Mouse (Mus musculus) Muller cell, postnatal 12 days (primary cell): ENCODE measurements around the gene Hist1h1b.
"Not testable (repeated sequence)": the region's sequence is repeated elsewhere in the genome, so short reads cannot be mapped to it uniquely, and the experiment has no call there.

Experiments used
- DNase-seq: peaks from one replicate; pipeline ENCODE4 v3.0.0-alpha.2; 2015; ENCODE audit errors: inconsistent ontology term

Gene Hist1h1b

DNA sequence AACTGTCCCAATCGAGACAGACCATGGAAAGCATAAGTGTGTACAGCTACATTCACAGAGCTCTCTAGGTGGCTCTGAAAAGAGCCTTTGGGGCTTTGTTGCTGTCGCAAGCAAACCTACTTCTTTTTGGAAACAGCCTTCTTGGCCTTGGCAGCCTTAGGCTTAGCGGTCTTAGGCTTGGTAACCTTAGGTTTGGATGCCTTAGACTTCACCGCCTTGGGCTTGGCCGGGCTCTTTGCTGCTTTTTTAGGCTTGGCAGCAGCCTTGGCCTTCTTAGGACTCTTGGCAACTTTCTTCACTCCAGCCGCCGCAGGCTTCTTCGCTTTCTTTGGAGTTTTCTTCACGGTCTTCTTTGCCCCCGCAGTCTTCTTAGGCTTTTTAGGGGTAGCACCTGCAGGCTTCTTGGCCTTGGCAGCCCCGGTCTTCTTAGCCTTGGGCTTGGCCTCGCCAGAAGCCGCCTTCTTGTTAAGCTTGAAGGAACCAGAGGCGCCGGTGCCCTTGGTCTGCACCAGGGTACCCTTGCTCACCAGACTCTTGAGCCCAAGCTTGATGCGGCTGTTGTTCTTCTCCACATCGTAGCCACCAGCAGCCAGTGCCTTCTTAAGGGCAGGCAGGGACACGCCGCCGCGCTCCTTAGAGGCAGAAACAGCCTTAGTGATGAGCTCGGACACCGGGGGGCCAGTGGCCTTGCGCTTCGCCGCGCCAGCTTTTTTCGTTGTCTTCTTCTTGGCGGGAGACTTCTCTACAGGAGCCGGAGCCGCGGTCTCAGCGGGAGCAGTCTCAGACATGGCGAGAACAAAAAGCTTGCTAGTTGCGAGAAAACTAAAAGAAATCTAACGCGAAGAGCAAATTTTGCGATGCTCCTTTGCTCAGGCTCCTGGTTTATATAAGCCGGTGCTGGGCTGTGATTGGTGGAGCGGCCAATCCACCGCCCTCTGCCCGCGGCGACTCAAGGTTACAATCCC, at the start of gene Hist1h1b:
Gene Hist1h1b (minus strand): TSS at position 859 of the 965 bp plus-strand sequence.
- peak; percentile 83 for DNase-seq

DNA sequence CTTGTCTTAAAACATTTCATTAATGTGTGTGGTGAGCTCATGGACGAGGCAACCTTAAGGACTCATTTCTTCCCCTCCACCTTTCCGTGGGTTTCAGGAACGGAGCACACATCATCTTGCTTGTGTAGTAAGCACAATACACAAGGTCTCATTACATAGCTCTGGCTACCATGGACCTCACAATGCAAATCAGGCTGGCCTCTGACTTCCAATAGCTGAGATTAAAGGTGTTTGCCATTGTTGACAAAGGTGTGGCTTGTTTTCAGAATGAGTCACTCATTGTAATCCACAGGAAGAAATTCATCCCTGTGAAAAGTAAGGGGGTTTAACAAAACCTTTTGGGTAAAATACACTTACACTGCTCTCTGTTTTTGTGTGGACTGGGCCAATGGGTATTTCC, 48.1 kb upstream of the Hist1h1b start:
- no peak for DNase-seq

DNA sequence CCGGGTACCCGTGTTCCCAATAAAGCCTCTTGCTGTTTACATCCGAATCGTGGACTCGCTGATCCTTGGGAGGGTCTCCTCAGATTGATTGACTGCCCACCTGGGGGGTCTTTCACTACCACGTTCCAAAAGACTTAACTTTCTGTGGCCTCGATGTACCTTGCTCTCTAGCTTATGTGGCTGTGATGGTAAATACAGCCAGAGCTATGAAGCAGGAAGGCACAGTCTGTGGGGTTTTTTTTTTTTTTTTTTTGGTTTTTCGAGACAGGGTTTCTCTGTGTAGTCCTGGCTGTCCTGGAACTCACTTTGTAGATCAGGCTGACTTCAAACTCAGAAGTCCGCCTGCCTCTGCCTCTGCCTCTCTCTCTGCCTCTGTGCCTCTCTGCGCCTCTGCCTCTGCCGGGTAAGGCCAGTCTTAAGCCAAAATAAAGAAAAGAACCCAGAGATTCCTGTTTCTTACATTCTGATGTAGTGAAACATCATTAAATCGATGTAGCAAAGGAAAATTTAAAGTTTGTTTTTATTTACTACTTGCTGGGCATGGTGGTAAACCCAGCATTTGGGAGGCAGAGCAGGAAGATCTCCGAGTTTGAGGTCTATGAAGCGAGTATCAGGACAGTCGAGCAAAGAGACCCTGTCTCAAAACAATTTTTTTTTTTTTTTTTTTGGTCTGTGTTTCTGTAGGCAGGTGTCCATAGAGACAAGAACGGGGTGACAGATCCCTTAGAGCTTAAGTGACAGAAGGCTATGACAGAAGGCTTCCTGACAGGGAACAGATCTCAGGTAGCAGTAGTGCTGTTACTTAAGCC, 39.9 kb upstream of the Hist1h1b start:
- DNase-seq, result not testable (repeated sequence)

DNA sequence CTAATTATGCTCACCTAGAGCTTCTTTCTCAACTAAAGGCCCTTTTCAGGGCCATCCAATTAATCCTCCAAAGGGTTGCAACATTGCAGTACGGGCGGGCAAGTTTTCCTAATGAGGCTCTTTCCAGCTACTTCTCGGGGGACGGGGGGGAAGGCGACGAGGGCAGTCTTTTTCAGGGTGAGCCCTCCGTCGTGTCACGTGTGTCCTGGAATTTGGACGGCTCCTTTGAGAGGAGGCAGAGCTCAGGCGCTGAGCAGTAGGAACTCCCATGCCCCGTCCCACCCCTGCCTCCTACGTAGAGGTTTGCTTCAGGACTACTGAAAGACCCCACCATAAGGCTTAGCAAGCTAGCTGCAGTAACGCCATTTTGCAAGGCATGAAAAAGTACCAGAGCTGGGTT, 31.7 kb upstream of the Hist1h1b start:
- DNase-seq, result not testable (repeated sequence)

DNA sequence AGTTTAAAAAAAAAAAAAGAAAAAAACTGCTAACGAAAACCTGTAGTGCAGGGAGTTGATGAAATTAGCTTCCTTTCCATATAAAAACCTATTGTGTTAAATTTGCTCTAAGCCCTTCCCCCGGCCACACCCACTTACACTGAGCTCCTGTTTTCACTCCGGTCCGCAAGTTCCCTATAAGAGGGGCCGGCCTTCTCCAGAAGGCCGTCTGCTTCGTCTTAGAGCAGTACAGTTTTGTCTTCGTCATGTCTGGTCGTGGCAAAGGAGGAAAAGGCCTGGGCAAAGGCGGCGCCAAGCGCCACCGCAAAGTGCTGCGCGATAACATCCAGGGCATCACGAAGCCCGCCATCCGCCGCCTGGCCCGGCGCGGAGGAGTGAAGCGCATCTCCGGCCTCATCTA, 31.1 kb upstream of the Hist1h1b start, which contains the start of gene Hist1h4m:
Gene Hist1h4m (plus strand): TSS at position 208 of the 400 bp plus-strand sequence.
- not testable (repeated sequence) for DNase-seq

DNA sequence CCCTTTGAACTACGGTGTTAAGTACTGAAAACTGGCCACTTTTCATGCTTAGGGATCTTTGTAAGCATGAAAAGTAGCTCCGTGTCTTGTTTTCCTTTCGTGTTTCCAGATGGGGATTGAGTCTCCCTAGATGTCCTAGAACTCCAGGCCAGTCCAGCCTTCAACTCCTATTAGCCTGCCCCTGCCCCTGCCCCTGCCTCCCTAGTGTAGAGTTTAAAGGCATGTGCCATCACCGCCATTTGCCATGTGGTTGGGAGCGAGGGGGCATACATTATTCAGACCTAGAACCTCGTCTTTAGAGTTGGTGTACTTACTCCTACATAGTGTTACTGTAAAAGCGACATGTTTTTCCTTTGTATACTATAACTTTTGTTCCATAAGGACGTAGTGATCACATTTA, 30.6 kb upstream of the Hist1h1b start:
- not testable (repeated sequence) for DNase-seq

DNA sequence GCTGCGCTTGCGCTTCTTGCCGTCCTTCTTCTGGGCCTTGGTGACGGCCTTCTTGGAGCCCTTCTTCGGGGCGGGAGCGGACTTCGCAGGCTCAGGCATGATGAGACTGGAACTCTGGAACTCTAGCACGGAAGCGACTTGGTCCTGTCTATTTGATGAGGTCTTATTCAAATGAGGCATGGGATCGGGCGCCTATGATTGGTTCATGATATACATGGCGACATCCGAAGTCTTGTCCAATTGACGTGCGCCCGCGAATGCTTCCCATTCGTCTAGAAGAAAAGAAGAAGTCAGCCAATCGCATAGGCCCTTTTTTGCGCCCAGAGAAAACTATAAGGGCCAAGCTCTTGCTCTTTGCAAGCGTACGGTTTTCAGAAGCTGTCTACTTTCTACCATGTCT, 29.6 kb upstream of the Hist1h1b start, which contains the start of the genes Hist1h2bq and Hist1h2ao:
Gene Hist1h2bq (minus strand): TSS at position 125 of the 400 bp plus-strand sequence.
Gene Hist1h2ao (plus strand): TSS at position 393 of the 400 bp plus-strand sequence.
- not testable (repeated sequence) for DNase-seq

DNA sequence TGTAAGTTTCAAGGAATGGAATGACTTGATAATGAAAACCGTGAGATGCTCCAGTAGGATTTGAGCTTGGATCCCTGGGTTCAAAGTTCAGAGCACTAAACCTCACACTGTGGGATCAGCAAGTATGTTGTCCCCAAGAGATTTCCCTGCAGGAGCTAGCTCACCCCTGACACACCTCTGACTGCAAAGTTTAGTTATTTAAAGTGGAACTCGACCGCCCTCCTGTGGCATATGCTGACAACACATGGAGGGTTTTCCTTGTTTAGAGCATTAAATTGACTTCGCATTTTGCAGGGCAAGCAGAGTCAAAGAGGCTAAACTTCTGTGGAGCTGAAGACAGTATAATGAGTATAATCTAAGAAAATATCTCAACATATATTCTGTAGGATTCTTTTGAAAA, 22.6 kb upstream of the Hist1h1b start:
- not testable (repeated sequence) for DNase-seq

DNA sequence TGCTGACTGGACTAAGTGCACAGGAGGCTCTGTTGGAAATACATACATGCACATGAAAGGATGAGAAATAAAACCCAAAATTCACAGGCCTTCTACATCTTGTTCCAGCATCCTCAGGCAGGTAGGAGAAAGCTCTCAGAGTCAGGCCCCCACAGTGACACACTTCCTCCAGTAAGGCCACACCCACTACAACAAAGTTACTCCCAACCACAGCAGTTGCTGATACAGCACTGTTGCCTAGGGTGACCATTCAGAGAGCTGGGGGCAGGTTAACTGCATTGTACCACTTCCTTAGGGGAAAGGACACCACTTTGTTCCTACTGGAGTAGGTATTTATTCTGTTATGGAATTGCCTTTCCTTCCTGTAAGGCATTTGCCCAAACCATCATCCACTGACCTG, 16.7 kb upstream of the Hist1h1b start:
- DNase-seq, result not testable (repeated sequence)

DNA sequence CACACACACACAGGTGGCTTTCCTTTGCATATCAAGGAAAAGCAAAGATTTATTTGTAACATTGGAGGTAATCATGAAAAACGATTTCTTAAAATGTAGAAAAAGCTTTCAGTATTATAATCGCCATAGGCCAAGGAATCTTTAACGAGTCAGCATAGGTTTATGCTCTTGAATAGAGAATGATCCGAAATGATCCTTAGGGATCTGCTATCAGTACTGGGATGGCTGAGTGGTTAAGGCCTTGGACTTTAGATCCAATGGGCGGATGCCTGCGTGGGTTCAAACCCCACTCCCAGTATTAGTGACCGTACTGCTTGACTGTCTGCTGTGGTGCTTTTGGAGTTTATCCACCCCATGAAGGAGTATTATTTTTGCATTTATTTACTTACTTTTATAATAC, 15.2 kb upstream of the Hist1h1b start:
- no peak for DNase-seq

DNA sequence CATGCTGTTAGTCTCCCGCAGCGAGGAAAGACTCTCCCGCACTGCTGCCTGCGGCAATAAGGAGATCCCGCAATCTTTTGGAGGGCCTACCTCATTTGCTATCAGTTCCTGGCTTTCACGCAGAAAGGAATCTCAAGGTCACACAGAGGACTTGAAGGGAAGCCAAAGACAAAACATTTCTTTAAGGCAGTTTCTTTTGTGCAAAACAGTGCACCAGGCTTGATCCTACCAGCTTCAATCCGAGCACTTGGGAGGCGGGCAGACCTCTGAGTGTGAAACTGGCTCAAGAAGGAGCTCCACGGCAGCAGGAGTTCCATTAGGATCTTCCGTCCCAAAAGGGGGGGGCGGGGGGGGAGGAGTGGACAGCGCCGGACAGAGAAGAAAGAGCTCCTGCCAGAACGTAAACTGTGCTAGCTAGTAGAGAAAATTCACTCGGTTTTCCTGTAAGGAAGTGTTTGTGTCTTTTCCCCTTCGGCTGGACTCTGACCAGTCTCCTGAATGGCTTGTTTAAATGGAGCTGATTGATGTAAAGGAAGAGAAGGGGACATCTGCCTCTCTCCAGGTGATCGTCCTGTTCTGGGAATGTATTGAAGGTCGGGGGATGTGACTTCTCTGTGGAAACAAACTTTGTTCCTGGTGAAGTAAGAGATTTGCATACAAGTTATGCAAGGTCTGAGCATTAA, 10.3 kb upstream of the Hist1h1b start:
- DNase-seq, result peak; percentile 30

DNA sequence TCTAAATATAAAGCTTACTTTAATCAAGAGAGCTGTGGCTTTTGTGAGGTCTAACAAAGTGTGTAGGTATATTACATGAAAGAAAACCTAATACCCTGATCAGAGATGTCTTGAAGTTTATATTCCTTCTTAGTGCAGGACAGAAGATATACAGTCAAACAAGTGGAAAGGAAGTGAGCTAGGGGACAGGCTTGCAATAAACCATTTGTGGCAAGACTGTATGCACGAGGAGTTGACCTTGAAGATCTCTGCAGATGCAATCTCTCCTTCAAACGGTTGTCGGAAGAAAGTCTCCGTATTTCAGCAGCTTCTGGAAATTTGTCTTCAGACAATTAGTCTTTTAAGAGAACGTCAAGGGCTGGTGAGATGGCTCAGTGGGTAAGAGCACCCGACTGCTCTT, 9.5 kb upstream of the Hist1h1b start:
- DNase-seq, result no peak

DNA sequence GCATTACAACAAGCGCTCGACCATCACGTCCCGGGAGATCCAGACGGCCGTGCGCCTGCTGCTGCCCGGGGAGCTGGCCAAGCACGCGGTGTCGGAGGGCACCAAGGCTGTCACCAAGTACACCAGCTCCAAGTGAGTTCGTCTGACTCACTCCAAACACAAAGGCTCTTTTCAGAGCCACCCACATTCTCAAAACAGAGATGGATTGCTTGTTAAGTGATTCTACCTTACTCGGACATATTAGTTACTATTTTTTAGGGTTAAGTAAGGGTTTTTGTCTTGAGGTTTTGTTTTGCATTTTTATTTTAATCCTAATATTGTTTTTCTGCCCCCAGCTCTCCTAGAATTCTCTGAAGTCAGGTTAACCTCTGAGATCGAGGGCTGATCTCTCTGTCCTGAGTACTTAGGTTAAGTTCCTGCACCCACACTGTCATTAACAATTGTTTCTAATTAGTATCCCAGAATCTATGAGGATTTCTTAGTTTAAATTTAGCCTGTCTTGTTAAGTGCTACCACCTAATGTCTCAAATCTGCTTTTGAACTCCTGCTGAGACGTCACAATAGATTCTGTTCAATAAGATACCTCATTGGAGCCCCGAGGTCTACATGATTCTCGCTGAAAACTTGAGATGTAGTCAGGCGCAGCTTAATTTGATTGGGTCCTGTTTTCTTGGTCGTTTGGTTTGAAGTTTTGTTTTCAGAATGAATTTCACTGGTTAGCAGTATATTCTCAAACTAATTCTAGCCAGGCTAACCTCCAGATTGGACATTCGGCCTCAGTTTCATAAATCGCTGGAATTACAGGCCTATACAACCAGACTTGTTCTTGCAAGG, 7.6 kb upstream of the Hist1h1b start:
- peak; percentile 65 for DNase-seq

DNA sequence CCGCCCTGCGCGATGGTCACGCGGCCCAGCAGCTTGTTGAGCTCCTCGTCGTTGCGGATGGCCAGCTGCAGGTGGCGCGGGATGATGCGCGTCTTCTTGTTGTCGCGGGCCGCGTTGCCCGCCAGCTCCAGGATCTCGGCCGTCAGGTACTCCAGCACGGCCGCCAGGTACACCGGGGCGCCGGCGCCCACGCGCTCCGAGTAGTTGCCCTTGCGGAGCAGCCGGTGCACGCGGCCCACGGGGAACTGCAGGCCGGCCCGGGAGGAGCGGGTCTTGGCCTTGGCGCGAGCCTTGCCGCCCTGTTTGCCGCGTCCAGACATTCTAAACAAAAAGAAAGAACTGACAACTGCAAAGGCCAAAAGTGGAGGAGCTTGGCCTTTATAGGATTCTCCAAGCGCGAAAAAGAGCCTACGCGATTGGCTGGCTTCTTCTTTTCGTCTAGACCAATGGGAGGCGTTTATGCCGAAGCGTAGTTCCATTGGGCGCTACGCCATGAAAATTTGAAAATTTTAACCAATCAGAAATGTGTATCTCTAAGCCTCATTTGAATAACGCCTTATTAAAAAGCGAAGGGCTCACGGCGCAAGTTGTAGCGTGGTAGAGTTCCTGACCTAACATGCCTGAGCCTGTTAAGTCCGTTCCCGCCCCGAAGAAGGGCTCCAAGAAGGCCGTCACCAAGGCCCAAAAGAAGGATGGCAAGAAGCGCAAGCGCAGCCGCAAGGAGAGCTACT, 6.6 kb upstream of the Hist1h1b start, which contains the start of the genes Hist1h2an and Hist1h2bp:
Gene Hist1h2an (minus strand): TSS at position 320 of the 731 bp plus-strand sequence.
Gene Hist1h2bp (plus strand): TSS at position 563 of the 731 bp plus-strand sequence.
- peak; percentile 96 for DNase-seq

DNA sequence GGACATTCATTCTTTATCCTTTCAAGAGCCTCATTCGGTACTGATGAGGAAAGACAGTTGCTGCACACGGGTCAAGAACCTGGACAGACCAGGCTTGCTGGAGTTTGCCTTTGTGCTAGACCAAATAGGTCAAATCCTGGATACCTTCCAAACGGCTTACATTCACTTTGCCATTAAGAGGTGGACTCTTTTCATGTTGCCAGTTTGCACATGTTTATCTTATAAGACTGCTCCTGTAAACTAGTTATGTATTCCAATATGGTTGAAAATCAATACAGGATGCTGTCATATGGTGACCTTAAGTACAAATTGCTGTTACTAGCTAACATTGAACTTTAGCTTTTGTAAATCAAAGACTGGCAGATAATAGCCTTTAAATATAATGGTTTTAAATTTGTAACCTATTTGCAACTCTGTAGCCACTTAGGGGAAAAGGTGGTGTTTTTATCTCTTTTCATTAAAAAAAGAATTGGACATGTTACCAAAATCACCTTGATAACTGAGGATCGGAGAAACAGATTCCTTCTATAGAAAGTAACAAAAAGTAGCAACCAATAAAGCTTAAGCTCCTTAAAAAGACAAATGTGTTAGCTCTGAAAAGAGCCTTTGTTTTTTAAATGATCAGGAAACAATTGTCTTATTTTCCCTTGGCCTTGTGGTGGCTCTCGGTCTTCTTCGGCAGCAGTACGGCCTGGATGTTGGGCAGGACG, 5.9 kb upstream of the Hist1h1b start:
- peak; percentile 58 for DNase-seq

DNA sequence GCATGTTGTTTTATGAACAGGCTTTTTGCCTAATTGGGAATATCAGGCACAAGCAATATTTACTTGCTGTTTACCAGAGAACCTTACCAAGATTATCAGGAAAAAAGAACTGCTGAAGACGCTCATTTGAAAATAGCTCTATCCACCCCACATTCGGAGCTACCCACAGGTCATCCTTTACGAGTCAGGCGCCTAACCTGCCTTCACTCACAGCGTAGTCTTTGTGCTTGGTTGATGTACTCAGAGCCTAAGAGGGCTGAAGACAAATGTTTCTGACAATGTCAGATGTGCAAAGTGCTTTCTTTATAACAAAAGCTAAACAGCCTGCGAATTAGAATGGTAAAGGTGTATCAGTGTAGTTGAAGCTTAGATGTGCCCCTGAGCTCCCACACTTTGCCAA, 3.9 kb upstream of the Hist1h1b start:
- DNase-seq, result no peak

DNA sequence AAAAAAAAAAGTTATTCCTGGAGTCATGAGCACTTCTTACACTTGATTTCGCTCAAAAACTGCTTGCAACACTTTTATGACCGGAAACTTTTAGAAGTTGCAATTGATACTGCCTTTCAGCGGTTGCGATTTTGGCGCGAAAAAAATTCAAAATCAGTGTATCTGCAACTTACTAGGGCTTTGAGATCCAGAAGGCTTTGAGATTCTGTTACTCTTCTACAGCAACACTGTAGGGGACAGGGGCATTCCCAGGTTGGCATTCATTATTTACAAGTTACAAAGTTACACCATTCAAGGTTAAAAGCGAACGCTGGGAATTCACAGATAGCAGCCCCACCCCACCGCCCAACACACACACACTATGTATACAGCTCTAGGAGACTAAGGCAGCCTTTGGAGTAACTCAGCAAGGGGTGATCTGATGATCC, 3.3 kb upstream of the Hist1h1b start:
- no peak for DNase-seq

DNA sequence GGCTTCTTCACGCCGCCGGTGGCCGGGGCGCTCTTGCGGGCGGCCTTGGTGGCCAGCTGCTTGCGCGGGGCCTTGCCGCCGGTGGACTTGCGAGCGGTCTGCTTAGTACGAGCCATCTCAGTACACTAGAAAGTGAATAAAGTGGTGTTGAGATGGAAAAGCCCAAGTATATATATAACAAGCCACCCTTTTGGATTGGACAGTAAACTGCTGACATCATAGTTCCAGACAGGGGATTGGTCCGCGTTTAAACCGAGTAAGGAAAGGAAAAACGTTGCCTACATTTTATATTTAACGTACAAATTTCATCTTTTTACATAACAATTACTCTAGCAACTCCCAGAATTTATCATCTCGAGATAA, 2.8 kb upstream of the Hist1h1b start, which contains the start of gene Hist1h3i:
Gene Hist1h3i (minus strand): TSS at position 116 of the 363 bp plus-strand sequence.
- peak; percentile 91 for DNase-seq
